Mouse (Mus musculus) ZHBTc4 (cell line): ENCODE measurements at regions not wholly inside any gene's neighbourhood (a gene's known extent, or its start where the extent isn't known, plus 50 kb on each side); places are given as distances from the start of the nearest gene placed in this dataset.

Experiments used
- DNase-seq: peaks from one replicate; pipeline ENCODE4 v3.0.0-alpha.2; 2011; ENCODE audit warnings: low read depth, low spot score

DNA sequence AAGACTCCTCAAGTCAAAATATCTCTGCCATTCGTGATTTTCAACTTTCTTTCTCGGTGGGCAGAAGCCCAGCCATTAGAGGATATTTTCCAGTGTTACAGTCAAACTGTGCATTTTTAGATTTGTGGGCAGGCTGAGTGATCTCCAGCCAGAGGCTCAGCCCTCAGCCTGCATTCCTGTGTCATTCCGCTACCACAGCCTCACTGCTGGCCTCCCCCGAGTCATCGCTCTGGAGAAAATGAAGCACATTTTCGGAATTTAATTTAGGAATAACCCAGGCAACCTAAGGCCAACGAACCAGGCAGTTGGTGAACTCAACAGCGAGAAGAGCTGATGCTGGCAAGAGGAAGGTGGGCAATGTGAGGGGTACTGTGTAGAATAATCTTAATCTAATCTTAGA, 80.9 kb upstream of the Nudt7 start:
- no peak for DNase-seq

DNA sequence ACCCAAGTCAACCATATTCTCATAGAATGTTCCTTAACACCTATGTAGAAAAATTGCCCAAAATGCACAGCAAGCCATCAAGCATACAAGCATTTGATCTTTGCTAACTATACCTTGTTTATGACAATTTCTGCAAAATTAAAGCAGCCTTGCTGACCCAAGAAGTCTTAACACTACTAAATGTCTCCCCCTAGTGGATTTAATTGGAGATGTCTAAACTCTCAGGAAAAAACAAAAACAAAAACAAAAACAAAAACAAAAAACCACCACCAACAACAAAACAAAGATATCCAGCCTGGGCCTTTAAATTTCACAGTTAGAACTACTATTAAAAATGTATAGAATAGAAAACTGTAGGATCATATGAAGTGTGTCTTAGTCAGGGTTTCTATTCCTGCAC, 69.8 kb upstream of the Nudt7 start:
- peak; percentile 16 for DNase-seq

GRCm38 (mm10) chr8:114072330-114072729, 61.0 kb upstream of the Nudt7 start:
- no peak for DNase-seq

DNA sequence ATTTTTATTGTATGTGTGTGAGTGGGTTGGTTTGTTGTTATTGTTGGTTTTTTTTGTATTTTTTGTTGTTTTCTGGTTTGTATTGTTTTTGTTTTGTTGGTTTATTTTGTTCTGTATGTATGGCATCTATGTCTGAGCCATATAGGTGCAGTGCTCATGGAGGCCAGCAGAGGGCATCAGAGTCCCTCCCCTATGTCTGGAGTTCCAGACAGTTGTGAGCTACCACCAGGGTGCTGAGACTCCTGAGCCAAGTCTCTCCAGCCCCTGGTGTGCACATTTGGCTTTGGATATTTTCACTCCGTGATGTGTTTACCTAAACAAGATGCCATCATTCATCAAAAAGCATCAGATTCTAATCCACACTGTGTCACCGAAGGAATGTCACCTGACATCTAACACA, 59.2 kb upstream of the Nudt7 start:
- DNase-seq: peak; percentile 79

GRCm38 (mm10) chr8:114076701-114077100, 56.7 kb upstream of the Nudt7 start:
- no peak for DNase-seq

DNA sequence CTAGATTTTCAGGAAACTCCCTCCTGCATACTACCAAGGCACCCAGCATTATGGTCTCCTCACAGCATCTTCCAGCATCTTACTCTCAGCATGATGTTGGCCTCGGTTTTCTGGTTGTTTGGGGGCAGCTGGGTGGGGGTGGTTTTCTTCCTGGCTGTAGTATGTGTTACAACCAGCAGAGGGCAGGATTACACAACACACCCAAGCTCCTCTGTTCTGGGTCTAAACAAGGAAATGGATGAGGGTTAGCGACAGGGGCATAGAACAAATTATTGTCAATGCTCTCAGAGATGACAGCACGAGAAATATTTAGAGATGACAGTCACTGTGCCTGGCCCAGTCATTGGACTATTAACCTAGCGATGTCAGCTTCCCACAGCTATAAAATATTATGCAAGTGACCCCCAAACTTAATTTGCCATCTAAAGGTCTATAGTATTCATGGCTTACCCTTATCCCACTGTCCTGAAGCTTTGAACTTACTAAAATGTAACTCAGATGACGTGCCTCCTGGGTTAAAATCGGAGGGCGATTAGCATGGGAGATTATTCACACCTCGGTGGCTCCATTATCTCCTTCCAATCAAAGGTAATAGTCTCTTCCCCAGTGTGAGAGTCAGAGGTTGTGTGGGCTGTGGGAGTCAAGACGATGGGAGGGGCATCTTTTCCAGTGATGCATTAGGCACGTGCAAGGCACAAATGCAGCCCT, 52.2 kb upstream of the Nudt7 start:
- peak; percentile 70 for DNase-seq

- DNase-seq: no peak
Observed at GRCm38 (mm10) chr8:114081757-114082059, 51.6 kb upstream of the Nudt7 start.
